Mouse (Mus musculus) stomach, embryonic 16.5 days (tissue): ENCODE measurements around the gene Jam2. TPM values are rescaled to one million over a fixed set of nuclear protein-coding genes. Genes with fewer than 3 reads are reported as not detected.

Source experiments
- ATAC-seq: fragments of 200-750 bp; cut with Nextera tagmentation; 2 replicates; pipeline ENCODE4 v1.8.0; 2017; ENCODE audit warnings: moderate number of reproducible peaks, moderate TSS enrichment; ENCODE audit not compliant: insufficient read depth, low FRiP score
- H3K27ac ChIP-seq: fragments of 300-500 bp; sonication (generic); 2 replicates; pipeline ENCODE4 v1.5.1; 2014; ENCODE audit warnings: low read length
- H3K27me3 ChIP-seq: fragments of 300-500 bp; sonication (generic); 2 replicates; pipeline ENCODE4 v1.6.1; 2014; ENCODE audit warnings: low read length, control low read depth, mixed read lengths; ENCODE audit not compliant: control insufficient read depth, insufficient read depth
- H3K36me3 ChIP-seq: fragments of 300-500 bp; sonication (generic); 2 replicates; pipeline ENCODE4 v1.6.1; 2014; ENCODE audit warnings: low read length; ENCODE audit not compliant: control insufficient read depth, insufficient read depth
- H3K4me1 ChIP-seq: fragments of 300-500 bp; sonication (generic); 2 replicates; pipeline ENCODE4 v1.6.1; 2014; ENCODE audit warnings: low read length, control low read depth, mixed read lengths; ENCODE audit not compliant: control insufficient read depth, insufficient read depth
- H3K4me2 ChIP-seq: fragments of 300-500 bp; sonication (generic); 2 replicates; pipeline ENCODE4 v1.6.1; 2014; ENCODE audit warnings: low read depth, low read length, mixed read lengths
- H3K4me3 ChIP-seq: fragments of 300-500 bp; sonication (generic); replicated peaks from 2 replicates; pipeline ENCODE4 v1.5.1; 2014; ENCODE audit warnings: mild to moderate bottlenecking, low read length
- H3K9ac ChIP-seq: fragments of 300-500 bp; sonication (generic); 2 replicates; pipeline ENCODE4 v1.6.1; 2014; ENCODE audit warnings: low read length
- H3K9me3 ChIP-seq: fragments of 300-500 bp; sonication (generic); replicated peaks from 2 replicates; pipeline ENCODE4 v1.6.1; 2016; ENCODE audit warnings: low read length, control low read depth; ENCODE audit not compliant: control insufficient read depth
- WGBS: fragments of 180-500 bp; shearing (Covaris S2); extraction: QIAGEN DNeasy Blood & Tissue Kit; methylation state at CpG from one replicate; pipeline ENCODE4 v1.1.7; 2014; 5-methylcytosine and 5-hydroxymethylcytosine counted together
- polyA plus RNA-seq: library from polyadenylated mRNA; unstranded; fragments of >200 nt; fragmentation: Nextera tagmentation; extraction: Ambion mirVana; gene quantifications from 2 replicates; pipeline ENCODE4 v1.2.1, GENCODE M21; 2015

Jam2 gene
- polyA plus RNA-seq, 1 experiment from 2014 or later: 6.2 TPM

GRCm38 (mm10) chr16:84831696-84832095, 57.8 kb downstream of the Jam2 start:
- Histone ChIP-seq H3K9me3 (no peaks in the 10 kb centered on the region), H3K36me3 (0 out of 2 replicates have a peak, but pooled peaks cover 24% of the 10 kb centered on the region)

GRCm38 (mm10) chr16:84832736-84833135, 58.8 kb downstream of the Jam2 start:
- Histone ChIP-seq H3K4me3 (no peak overlapping the region), H3K9ac (no peak overlapping the region), H3K9me3 (no peaks in the 10 kb centered on the region), H3K36me3 (0 out of 2 replicates have a peak, but pooled peaks cover 18% of the 10 kb centered on the region), H3K27me3 (no peaks in the 10 kb centered on the region), H3K27ac (no peak overlapping the region), H3K4me1 (peaks cover 21% of the 10 kb centered on the region), H3K4me2 (no peak overlapping the region)
- no peak for ATAC-seq
- WGBS: 96% methylated on average over 5 of the region's 5 CpGs

More at GRCm38 (mm10) chr16:84831696-84832095, 57.8 kb downstream of the Jam2 start:
- Histone ChIP-seq H3K4me2 (no peak overlapping the region), H3K27me3 (no peaks in the 10 kb centered on the region), H3K4me3 (no peak overlapping the region), H3K9ac (no peak overlapping the region), H3K4me1 (peaks cover 18% of the 10 kb centered on the region), H3K27ac (no peak overlapping the region; the same call in 1 of the 2 replicates)
- WGBS: 73% methylated on average over 5 of the region's 5 CpGs
- no peak for ATAC-seq

DNA sequence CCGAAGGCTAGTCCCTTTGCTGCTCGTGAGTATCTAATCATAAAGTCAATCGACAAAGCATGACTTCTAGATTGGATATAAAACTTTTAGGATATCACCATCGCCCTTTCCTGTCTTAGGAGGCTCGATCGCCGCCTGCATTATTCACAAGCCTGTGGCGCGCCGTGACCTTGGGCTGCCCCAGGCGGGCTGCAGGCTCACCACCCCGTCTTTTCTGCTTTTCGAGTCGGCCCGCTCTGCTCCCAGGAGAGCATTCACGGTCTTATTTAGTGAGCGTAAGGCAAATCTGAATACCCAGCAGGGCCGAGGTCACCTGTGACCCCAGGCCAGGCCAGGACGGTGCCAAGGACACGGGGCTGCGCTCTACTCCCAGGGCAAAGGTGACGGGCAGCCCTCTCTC, 60.4 kb downstream of the Jam2 start:
- Histone ChIP-seq H3K36me3 (0 out of 2 replicates have a peak, but pooled peaks cover 16% of the 10 kb centered on the region), H3K9ac (peak overlapping the region; percentile 96), H3K4me3 (peak overlapping the region; percentile 85), H3K9me3 (no peaks in the 10 kb centered on the region), H3K27ac (peak overlapping the region; percentile 99), H3K4me1 (peaks cover 21% of the 10 kb centered on the region), H3K4me2 (peak overlapping the region; percentile 82), H3K27me3 (no peaks in the 10 kb centered on the region)
- under 1% methylated on average over 22 of the region's 22 CpGs for WGBS
- no peak; the same call in 1 of the 2 replicates for ATAC-seq

DNA sequence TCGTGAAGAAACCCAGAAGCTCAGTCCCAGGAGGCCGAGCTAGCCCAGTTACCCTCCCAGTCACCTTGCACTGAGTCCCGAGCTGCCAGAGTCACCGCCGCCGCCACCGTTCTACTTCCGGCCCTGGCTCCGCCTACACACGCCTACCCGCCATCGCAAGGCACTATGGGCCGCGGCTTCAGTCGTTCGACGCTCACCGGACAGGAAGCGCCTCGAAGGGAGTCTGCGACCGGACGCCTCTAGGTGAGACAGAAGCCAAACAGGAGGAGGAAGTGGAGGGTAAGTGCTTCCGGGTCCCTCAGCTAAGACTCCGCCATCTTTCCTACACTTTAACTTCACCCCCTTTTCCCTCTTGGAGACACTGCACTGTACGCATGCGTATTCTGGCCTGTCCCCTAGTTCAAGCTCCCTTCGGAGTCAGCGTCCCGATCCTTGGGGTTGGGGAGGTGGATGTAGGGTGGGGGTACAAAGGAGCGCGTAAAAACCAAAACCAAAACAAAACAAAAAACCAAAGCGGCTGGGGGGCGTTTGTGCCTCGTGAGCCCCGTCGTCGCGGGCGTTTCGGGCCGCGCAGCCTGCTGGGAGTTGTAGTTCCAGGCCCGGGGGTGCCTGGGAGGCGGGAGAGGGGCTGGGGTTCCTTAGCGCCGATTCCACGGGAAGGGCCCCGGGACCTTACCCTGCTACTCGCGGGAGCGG, 61.0 kb downstream of the Jam2 start, which contains the start of gene Gabpa:
Gene Gabpa, plus strand, starts transcription at position 181 of the 696 bp plus-strand sequence.
- Histone ChIP-seq H3K4me2 (peak within 1 kb of the TSS; percentile 82), H3K36me3 (0 out of 2 replicates have a peak, but pooled peaks cover 13% of the 10 kb centered on the region), H3K4me3 (peak within 1 kb of the TSS; percentile 85), H3K9ac (peak within 1 kb of the TSS; percentile 96), H3K4me1 (peaks cover 21% of the 10 kb centered on the region), H3K9me3 (no peaks in the 10 kb centered on the region), H3K27me3 (no peaks in the 10 kb centered on the region), H3K27ac (peak within 1 kb of the TSS; percentile 99)
- WGBS: under 1% methylated on average over 52 of the region's 52 CpGs
- ATAC-seq: peak; percentile 97

GRCm38 (mm10) chr16:84835441-84835822, 61.5 kb downstream of the Jam2 start, which contains the start of gene Atp5j:
TSS of gene Atp5j (minus strand) at chr16:84835625.
- peak within 1 kb of the TSS; percentile 82 for H3K4me2 ChIP-seq

GRCm38 (mm10) chr16:84835823-84836743, 62.2 kb downstream of the Jam2 start:
- H3K9ac ChIP-seq: peak overlapping the region; percentile 96
- no peak for ATAC-seq
- peak overlapping the region; percentile 82 for H3K4me2 ChIP-seq
- H3K27me3 ChIP-seq: no peaks in the 10 kb centered on the region
- peaks cover 21% of the 10 kb centered on the region for H3K4me1 ChIP-seq
- H3K36me3 ChIP-seq: 0 out of 2 replicates have a peak, but pooled peaks cover 9% of the 10 kb centered on the region
- no peaks in the 10 kb centered on the region for H3K9me3 ChIP-seq
- peak overlapping the region; percentile 85 for H3K4me3 ChIP-seq
- peak overlapping the region; percentile 99 for H3K27ac ChIP-seq
- WGBS: 5% methylated on average over 29 of the region's 29 CpGs

More at GRCm38 (mm10) chr16:84835441-84835822, 61.5 kb downstream of the Jam2 start, which contains the start of gene Atp5j:
- Histone ChIP-seq H3K9ac (peak within 1 kb of the TSS; percentile 96), H3K36me3 (0 out of 2 replicates have a peak, but pooled peaks cover 13% of the 10 kb centered on the region), H3K4me1 (peaks cover 21% of the 10 kb centered on the region), H3K27me3 (no peaks in the 10 kb centered on the region), H3K4me3 (peak within 1 kb of the TSS; percentile 85), H3K27ac (peak within 1 kb of the TSS; percentile 99), H3K9me3 (no peaks in the 10 kb centered on the region)
- peak; percentile 55 for ATAC-seq
- under 1% methylated on average over 50 of the region's 57 CpGs for WGBS

DNA sequence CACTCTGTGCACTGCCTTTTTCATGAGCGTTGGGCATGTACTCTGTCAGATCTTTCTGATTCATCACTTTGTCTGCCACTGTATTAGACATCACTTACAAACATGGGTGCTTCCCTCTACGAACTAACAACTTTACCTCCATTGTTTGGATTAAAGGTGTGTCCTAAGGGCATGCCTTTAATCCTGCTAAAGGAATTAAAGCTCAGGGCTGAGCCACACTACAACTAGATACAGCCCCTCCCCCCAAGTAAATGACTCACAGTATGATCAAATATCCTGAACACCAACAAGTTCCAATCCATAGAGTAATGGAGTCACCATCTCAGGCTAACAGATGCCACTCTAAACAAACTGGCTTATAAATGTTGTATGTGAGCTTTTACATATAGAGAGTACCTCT, 64.7 kb downstream of the Jam2 start:
- Histone ChIP-seq H3K4me1 (peaks cover 14% of the 10 kb centered on the region), H3K27ac (no peak overlapping the region; the same call in 1 of the 2 replicates), H3K27me3 (no peaks in the 10 kb centered on the region), H3K9ac (no peak overlapping the region), H3K4me2 (no peak overlapping the region), H3K36me3 (0 out of 2 replicates have a peak, but pooled peaks cover 6% of the 10 kb centered on the region), H3K4me3 (no peak overlapping the region), H3K9me3 (no peaks in the 10 kb centered on the region)
- ATAC-seq: no peak
- WGBS: 63% methylated on average over 2 of the region's 2 CpGs

DNA sequence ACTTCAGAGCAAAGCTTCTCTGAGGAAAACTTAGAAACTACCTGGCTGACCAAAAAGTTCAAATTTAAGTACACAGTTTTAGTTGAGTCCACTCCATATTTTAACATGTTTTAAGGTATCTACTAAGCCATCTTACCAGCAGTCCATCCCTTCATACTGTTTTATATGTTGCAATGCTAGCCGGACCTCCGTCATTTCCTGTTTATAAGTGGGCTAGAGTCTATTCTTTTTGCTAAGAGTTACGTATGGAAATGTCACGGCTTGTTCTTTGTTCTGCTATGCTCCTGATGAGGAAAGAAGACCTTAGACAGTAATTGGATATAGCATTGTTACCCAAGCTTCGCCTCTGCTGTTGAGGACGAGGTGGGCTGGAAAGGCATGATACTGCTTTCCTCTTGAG, 79.6 kb downstream of the Jam2 start:
- Histone ChIP-seq H3K4me3 (no peak overlapping the region), H3K27ac (no peak overlapping the region), H3K27me3 (no peaks in the 10 kb centered on the region), H3K4me1 (no peaks in the 10 kb centered on the region), H3K9me3 (no peaks in the 10 kb centered on the region), H3K36me3 (peaks cover 12% of the 10 kb centered on the region; the same call in 1 of the 2 replicates), H3K9ac (no peak overlapping the region), H3K4me2 (no peak overlapping the region)
- WGBS: 89% methylated on average over 6 of the region's 6 CpGs
- no peak for ATAC-seq
